Mouse (Mus musculus): Measurements from ENCODE around the gene Pitpnm1.
"Not testable (repeated sequence)": the region's sequence is repeated elsewhere in the genome, so short reads cannot be mapped to it uniquely, and the experiment has no call there.

The Pitpnm1 gene

DNA sequence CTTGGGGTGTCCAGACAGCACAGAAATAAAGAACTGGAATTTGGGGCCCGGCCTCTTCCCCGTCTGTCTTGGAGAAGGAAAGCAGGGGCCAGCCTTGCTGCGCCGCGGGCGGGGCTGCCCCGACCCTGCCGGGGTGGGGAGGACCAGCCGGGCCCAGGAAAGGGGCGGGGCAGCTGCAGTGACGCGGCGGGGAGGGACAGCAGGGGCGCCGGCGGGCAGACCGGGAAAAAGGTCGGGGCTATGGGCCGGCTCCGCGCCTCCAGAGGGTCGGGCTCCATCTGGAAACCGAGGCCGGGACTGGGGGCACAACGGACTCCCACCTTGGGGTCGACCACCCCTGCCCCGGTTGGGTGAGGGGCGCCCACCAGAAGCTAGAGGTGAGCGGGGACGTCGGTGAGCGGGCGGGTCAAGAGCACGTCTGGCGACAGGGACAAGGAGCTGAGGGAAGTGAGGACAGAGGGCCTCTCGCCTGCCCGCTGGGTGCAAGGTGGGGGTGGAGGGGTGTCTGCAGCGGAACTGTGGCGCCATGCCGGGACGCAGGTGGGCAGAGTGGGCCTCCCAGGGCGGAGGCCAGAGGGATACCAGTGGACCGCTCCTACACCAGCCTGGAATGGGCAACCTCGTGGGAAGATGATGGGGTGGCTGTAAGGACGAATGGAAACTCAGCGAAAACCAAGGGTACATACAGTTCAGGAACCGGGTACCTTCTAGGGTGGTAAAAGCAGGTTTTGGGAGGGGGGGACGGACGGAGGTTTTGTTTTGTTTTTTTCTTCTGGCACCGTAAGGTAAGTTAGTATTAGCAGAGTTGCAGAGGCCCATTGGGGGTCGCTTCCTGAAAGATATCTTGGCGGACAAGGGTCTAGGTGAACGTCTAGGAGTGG is at the start of gene Pitpnm1:
Gene Pitpnm1, plus strand, starts transcription at position 162 of the 881 bp plus-strand sequence.
- in situ Hi-C loops (cut with MboI, MseI), result loop anchor here (5.0 kb wide), 1 partner anchor 42 kb away; the partner anchor contains the start of gene Cabp4

DNA sequence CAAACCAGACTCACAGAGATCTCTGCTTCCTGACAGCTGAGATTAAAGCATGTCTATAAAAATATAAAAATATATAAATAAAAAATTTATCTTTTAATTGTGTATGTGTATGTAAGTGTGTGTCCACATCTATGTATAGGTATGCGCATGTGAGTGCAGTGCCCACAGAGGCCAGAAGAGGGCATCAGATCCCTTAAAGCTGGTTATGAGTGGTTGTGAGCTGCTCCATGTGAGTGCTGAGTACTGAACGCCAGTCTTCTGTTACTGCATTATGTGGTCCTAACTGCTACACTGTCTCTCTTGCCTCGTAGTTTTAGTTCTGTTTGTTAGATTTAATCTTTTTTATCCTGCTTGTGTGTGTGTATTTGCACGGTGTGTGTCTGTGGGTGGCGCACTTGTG is 48.8 kb upstream of the Pitpnm1 start:
- in situ Hi-C loops (cut with MboI, MseI), result no loop called here

GRCm38 (mm10) chr19:4051741-4052515 is 47.9 kb upstream of the Pitpnm1 start:
- in situ Hi-C loops (cut with MboI, MseI), result no loop called here

DNA sequence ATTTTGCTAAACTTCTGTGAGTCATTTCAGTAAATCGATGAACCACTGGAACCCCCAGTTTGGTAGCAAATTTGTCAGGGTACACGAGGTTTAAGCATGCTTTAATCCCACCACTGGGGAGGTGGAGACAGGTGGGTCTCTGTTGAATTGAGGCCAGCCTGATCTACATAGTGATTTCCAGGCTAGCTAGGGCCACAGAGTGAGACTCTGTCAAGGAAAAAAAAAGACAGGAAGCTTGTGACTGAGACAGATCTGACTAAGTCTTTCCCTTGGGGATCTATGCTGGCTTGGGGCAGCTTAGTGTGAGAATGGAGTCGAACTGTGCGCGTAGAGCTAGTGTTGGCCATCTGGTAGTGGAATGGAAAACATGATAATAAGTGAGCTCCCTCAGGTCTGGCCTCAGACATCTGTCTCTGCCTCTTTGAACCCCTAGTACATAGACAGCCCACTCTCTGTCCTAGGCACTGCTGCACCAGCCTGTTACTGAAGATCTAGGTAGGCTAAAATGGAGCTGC is 47.2 kb upstream of the Pitpnm1 start:
- in situ Hi-C loops (cut with MboI, MseI), result no loop called here

DNA sequence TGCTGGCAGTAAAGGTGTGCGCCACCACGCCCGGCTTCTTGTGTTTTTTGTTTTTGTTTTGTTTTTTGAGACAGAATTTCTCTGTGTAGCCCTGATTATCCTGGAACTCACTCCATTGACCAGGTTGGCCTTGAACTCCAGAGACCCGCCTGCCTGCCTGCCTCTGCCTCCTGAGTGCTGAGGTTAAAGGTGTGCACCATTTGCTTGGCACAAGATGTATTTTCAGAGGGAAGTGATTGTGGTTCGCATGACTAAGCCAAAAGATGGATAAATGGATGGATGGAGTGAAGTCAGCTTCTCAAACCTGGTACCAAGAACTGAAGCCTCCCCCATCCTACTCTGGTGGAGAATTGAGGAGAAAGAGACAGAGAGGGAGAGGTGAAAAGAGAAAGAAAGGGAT is 45.2 kb upstream of the Pitpnm1 start:
- in situ Hi-C loops (cut with MboI, MseI), result loop anchor here (5.0 kb wide), 2 partner anchors 38 to 83 kb away; partner anchors contain the start of gene Gpr152

GRCm38 (mm10) chr19:4055216-4055946 is 44.4 kb upstream of the Pitpnm1 start:
- in situ Hi-C loops (cut with MboI, MseI), result loop anchor here (5.0 kb wide), 2 partner anchors 37 to 82 kb away; partner anchors contain the start of gene Gpr152

GRCm38 (mm10) chr19:4055947-4056693 is 43.7 kb upstream of the Pitpnm1 start:
- in situ Hi-C loops (cut with MboI, MseI), result loop anchor here (5.0 kb wide), 2 partner anchors 36 to 81 kb away; partner anchors contain the start of gene Gpr152

DNA sequence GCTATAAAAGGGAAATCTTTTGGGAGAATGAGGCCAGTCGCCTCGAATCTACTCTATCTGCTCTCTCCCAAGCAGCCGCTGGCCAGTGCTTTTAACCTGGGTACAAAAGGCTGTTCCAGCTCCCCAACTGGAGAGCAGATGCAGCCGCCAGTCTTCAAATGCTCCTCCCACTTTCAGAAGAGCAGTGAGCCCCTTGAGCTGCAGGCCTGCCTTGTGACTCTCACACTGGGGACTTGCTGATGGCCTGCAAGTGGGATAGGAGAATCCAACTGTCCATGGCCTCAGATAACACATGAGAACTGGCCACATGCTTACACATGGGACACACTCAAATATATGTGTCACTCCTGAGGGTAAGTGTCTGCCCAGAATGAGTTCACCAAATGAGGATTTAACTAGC is 43.1 kb upstream of the Pitpnm1 start:
- in situ Hi-C loops (cut with MboI, MseI), result loop anchor here (5.0 kb wide), 2 partner anchors 36 to 81 kb away; partner anchors contain the start of gene Gpr152

DNA sequence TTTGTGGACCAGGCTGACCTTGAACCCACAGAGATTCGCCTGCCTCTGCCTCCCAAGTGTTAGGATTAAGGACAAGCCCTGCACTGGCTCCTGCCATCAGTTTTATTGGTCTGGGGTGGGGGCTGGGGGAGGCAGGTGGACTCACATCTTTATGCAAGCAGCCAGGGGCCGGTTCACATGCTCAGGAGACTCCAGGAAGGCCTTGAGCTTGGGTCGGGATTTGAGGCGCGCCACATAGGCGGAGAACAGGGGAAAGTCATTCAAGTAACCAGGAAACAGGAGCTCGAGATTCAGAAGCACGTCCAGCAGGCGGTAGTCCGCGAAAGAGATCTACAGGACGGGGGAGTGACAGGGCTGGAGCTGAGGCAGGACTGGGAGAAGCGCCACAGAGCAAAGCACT is 42.4 kb upstream of the Pitpnm1 start:
- in situ Hi-C loops (cut with MboI, MseI), result loop anchor here (5.0 kb wide), 2 partner anchors 35 to 80 kb away; partner anchors contain the start of gene Gpr152

- in situ Hi-C loops (cut with MboI, MseI), result loop anchor here (5.0 kb wide), 2 partner anchors 34 to 79 kb away; partner anchors contain the start of gene Gpr152
Observed at GRCm38 (mm10) chr19:4057962-4058361, 41.8 kb upstream of the Pitpnm1 start.

DNA sequence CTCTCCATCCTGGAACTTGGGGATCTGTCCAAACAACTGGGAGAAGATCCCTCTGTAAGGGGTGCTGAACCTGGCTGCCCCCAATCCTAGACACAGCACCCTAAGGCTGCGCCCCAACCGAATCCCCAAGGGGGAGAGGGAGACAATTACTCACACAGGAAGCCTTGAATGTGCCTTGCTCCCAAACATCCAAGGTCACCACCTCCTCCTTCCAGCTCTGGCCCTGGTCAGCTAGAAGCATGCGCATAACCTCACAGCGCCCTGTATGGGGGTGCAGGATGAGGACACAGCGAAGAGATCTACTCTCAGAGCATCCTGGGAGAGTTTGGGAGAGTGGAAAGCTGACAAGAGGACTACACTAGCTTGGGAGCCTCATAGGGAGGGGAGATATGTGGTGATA is 41.2 kb upstream of the Pitpnm1 start:
- in situ Hi-C loops (cut with MboI, MseI), result loop anchor here (5.0 kb wide), 2 partner anchors 34 to 79 kb away; partner anchors contain the start of gene Gpr152

- in situ Hi-C loops (cut with MboI, MseI), result loop anchor here (5.0 kb wide), 2 partner anchors 33 to 78 kb away; partner anchors contain the start of gene Gpr152
Observed at GRCm38 (mm10) chr19:4059069-4059740, 40.6 kb upstream of the Pitpnm1 start, which contains the start of gene Gstp3. Gene Gstp3, minus strand, starts transcription at chr19:4059569.

- in situ Hi-C loops (cut with MboI, MseI), result not testable (repeated sequence)
Observed at GRCm38 (mm10) chr19:4060044-4060898, 39.5 kb upstream of the Pitpnm1 start.

DNA sequence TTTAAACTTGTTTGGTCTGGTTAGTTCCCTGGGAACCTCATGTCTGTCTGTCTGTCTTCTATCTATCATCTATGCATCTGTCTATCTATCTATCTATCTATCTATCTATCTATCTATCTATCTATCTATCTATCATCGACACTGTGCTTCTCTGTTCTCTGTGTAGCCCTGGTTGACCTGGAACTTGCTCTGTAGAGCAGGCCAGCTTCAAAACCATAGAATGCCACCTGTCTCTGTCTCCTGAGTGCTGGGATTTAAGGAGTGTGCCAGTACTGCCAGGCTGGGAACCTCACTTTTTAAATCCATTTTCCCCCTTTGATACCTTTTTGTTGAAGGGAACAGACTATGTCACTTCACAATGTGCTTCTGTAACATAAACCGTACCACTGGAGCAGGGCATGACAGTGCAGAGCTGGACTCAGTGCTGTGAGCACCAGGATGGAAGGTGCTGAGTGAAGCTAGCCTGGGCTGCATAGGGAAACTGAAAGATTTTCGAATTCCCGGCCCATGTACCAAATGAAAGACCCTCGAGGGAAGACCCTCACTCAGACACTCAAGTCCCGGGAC is 38.8 kb upstream of the Pitpnm1 start:
- in situ Hi-C loops (cut with MboI, MseI), result no loop called here

DNA sequence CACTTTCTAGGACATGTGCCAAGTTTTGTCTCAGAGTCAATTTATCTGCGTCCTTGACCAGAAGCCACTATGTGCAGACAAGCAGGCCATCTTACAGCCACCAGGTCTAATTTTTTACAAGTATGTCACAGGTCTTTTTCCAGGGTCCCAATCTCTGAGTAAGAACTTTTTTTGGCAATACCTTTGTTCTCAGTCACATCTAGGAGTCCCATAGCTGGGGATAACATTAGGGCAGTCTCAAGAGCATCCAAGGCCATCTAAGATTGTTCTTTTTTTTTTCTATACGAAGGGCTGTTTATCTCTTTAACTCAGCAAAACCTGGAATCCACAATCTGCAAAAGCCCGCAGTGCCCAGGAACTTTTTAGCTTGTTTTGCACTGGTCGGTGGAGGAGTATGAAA is 36.4 kb upstream of the Pitpnm1 start:
- in situ Hi-C loops (cut with MboI, MseI), result not testable (repeated sequence)

DNA sequence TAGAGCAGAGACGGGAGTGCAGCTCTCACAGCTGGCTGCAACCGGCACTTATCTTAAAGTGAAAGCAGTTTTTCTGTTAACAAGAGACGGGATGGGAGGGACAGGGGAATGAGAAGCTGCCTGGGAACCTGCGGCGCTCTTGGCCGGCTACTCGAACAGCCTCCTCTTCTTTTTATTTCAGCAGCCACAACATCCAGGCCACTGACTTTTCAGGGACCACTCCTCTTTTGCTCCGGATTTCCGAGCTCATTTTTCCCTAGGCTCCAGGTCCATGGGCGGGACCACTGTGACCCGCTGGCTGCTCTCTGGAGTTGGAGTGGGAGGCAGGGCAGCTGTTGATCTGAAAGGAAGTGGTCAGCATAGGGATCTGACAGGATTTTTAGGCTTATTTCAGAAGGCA is 35.3 kb upstream of the Pitpnm1 start:
- in situ Hi-C loops (cut with MboI, MseI), result not testable (repeated sequence)

DNA sequence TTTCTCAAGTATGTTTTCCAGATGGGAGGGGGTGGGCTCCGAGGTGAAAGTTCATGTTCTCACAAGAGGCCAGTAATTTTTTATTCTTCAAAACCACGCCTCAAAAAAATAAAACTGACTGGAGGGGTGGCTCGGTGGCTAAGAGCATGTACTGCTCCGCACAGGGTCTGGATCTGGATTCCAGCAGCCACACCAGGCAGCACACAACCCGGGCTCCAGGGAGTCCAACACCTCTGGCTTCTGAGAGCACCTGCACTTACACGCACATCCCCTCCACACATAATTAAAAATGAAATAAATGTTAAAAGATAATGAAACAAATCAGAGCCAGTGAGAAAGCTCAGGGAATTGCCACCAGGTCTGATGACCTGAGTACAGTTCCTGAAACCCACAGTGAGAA is 33.5 kb upstream of the Pitpnm1 start:
- in situ Hi-C loops (cut with MboI, MseI), result no loop called here

DNA sequence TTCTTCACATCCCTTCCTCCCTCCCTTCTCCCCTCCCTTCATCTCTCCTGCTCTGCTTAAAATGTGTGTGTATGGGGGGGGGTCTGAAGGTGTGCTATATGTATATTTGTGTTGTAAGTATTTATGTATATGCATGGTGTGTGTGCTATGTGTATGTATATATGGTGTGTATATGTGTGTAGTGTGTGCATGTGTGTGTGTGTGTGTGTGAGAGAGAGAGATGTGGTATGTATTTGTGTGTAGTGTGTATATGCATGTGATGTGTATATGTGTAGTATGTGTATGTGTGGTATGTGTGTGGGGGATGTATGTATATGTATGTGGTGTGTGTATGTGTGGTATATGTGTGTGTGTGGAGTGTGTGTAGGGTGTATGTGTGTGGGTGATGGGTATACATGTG is 32.9 kb upstream of the Pitpnm1 start:
- in situ Hi-C loops (cut with MboI, MseI), result no loop called here
